Mouse (Mus musculus): ENCODE measurements around the gene Xpo4. TPM values are rescaled to one million over a fixed set of nuclear protein-coding genes. Genes with fewer than 3 reads are reported as not detected.

Gene Xpo4
- 6.7 TPM for polyA plus RNA-seq (2014; fragmentation: Illumina TruSeq; extraction: RNeasy Lipid Tissue Mini Kit (QIAGEN cat#74804); ENCODE audit: low read depth, low replicate concordance)

DNA sequence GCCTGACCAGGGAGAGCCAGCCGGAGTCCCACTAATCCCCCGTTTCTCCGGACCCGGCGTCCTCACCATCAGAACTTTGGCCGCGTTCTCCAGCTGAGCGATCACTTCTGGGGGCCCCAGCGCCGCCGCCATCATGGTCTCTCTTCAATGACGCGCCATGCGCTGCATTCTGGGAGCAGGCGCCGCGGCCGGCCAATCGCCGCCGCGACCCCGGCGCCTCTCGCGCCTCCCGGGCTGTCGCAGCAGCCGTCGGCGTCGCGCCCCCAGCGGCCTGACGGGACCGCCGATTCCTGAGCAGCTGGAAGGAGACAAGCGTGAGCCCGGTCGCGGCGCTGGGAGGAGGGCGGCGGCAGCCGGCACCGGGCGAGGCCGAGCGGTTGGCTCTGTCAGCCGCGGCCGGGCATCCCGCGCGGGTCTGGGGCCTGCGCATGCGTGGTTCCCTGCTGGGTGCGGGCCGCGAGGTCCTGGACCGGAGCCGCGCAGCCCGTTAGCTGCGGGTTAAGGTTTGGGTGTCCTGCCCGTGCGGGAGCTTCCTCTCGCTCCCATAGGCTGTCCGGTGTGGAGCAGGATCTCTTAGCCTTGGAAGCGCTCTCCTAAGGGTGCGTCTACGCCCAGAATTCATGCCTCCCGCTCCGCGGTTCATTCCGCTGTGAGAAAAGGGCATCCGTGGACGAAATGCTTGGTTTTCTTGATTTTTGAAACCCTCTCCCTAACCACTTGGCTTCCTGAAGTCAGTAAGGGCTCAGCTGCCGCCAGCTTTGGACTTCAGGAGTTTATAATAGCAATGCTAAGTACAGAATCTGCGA, at the start of gene Xpo4:
Gene Xpo4 (minus strand): TSS at position 609 of the 806 bp plus-strand sequence.

DNA sequence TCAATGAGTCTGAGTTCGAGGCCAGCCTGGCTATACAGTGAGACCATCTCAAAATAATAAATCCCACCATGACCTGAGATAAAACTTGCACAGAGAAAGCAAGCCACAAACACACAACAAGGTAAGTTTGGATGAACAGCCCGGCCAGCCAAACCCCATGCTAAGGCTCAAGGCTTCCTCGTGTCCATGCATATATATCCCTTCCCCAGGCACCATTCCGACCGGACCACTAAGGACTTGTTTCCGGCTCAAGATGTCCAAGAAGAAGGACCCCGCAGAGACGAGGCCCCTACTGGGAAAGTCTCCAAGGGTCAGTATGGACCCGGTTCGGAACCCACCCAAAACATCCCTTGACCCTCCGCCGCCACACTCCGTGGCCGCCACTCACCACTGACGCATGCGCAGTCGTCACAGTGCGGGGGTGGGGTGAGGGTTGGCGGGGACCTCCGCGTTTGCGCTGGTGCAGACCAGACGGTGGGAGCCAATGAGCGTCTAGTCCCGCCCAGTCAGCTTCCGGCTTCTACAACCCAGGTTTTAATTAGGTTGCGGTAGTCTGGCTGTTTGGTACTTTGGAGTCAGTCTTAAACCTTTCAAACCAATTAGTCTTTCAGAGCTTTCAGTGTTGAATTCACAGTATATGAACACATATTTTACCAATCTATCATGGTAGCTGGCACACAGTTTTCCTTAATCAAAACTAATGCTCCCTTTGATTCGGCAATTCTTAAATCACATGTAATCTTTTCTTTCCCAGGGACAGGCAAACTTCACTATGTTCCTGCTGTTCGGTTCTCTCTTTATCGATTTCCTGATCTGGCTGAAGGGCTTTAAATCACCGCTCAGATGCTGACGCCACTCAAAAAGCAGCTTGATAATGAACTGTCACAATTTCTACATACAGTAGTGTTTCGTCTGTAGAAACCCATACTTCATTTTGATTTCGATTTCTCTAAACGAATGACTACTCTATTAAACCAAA, 93.8 kb downstream of the Xpo4 start, which contains the start of gene Eef1akmt1:
Gene Eef1akmt1 (minus strand): TSS at position 458 of the 979 bp plus-strand sequence.

Other genes with a start within 250 kb of the Xpo4 start
- 15.6 TPM for gene Ift88, start 241.4 kb downstream of the Xpo4 start, polyA plus RNA-seq (2014; fragmentation: Illumina TruSeq; extraction: RNeasy Lipid Tissue Mini Kit (QIAGEN cat#74804); ENCODE audit: low read depth, low replicate concordance)
- 3.7 TPM for gene Il17d, start 140.7 kb downstream of the Xpo4 start, polyA plus RNA-seq (2014; fragmentation: Illumina TruSeq; extraction: RNeasy Lipid Tissue Mini Kit (QIAGEN cat#74804); ENCODE audit: low read depth, low replicate concordance)
- gene Eef1akmt1, start 93.8 kb downstream of the Xpo4 start, polyA plus RNA-seq (2014; fragmentation: Illumina TruSeq; extraction: RNeasy Lipid Tissue Mini Kit (QIAGEN cat#74804); ENCODE audit: low read depth, low replicate concordance) = 24.6 TPM
- not detected for gene Gm49361, start 80.7 kb upstream of the Xpo4 start, polyA plus RNA-seq (2014; fragmentation: Illumina TruSeq; extraction: RNeasy Lipid Tissue Mini Kit (QIAGEN cat#74804); ENCODE audit: low read depth, low replicate concordance)
- 16.8 TPM for gene Lats2, start 93.0 kb upstream of the Xpo4 start, polyA plus RNA-seq (2014; fragmentation: Illumina TruSeq; extraction: RNeasy Lipid Tissue Mini Kit (QIAGEN cat#74804); ENCODE audit: low read depth, low replicate concordance)
- 113 TPM for gene Sap18, start 132.8 kb upstream of the Xpo4 start, polyA plus RNA-seq (2014; fragmentation: Illumina TruSeq; extraction: RNeasy Lipid Tissue Mini Kit (QIAGEN cat#74804); ENCODE audit: low read depth, low replicate concordance)
- 1.5 TPM for gene Ska3, start 160.8 kb upstream of the Xpo4 start, polyA plus RNA-seq (2014; fragmentation: Illumina TruSeq; extraction: RNeasy Lipid Tissue Mini Kit (QIAGEN cat#74804); ENCODE audit: low read depth, low replicate concordance)
- 56.1 TPM for gene Mrpl57, start 160.8 kb upstream of the Xpo4 start, polyA plus RNA-seq (2014; fragmentation: Illumina TruSeq; extraction: RNeasy Lipid Tissue Mini Kit (QIAGEN cat#74804); ENCODE audit: low read depth, low replicate concordance)
- gene Zdhhc20, start 224.8 kb upstream of the Xpo4 start, polyA plus RNA-seq (2014; fragmentation: Illumina TruSeq; extraction: RNeasy Lipid Tissue Mini Kit (QIAGEN cat#74804); ENCODE audit: low read depth, low replicate concordance) = 35.8 TPM

Data from adipose tissue, adult 10 weeks (tissue).